Mouse (Mus musculus) ZHBTc4 (cell line): ENCODE measurements around the gene Serpinc1.
"Not testable (repeated sequence)": the region's sequence is repeated elsewhere in the genome, so short reads cannot be mapped to it uniquely, and the experiment has no call there.

Source experiments
- DNase-seq: peaks from one replicate; pipeline ENCODE4 v3.0.0-alpha.2; 2011; ENCODE audit warnings: low read depth, low spot score

The Serpinc1 gene

DNA sequence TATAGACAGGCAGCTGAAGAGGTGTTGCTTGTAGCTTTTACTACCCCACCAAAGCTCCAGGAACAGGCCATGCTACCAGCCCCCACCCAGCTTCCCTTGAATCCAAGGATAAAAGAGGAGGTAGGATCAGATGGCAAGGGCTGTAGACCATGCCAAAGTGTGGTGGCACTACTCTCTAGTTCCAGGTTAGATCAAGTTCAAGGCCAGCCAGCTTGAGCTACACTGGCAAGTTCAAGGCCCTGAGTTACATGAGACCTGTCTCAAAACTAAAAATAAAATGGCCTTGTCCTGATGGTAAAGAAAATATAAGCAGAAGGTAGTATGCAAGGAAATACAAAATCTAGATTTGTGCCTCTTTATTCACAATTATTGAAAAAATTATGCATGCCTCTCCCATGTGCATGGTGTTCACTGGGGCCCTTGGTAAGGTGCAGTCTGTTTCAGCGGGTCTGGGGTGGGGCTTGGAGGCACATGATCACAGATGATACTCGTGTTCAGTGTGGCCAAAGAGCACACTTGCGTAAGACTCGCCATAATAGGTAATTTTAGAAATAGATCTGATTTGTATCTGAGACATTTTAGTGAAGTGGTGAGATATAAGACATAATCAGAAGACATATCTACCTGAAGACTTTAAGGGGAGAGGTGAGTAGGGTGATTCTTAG lies at the start of gene Serpinc1:
TSS of gene Serpinc1 (plus strand) at position 515 of the 665 bp plus-strand sequence.
- DNase-seq: no peak

DNA sequence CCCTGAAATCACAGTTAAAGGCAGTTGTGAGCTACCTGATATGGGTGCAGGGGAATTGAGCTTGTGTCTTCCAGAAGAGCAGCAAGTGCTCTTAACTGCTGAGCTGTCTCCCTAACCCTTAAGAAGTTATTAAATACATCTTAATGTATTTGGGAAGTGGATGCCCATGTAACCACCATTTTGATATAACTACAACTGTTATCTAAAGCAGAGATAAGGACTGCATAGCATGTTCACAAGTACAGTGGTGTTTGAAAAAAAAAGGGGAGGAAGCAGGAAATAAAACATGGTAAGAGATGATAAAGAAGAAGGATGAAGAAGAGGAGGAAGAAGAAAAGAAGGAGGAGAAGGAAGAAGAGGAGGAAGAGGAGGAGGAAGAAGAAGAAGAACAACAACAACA lies 47.1 kb upstream of the Serpinc1 start:
- no peak for DNase-seq

DNA sequence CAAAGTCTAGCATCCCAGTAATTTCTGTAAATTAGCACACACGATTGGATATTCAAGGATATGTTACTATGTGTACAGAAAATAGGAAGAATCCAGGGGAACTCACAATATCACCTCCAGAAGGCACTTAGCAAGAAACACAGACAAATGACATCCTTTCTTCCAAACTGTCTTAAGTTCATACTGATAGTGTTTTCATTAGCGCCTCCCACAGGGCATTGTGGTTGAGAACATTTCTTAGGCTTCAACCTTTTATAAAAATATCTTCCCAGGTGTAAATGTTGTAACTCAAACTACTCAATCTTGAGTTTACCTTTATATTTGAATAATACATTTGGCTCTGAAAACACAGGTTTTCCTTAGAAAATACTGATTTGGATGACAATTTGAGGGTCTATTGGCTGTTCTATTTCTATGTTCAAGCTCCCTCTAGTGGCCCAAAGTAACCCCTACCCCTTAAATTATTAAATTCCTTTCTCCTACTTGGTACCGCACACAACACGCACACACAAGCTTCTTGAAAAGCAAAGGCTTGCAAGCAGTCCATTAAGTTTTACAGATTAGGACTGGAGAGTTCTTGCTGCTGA lies 44.4 kb upstream of the Serpinc1 start:
- DNase-seq: peak; percentile 55

DNA sequence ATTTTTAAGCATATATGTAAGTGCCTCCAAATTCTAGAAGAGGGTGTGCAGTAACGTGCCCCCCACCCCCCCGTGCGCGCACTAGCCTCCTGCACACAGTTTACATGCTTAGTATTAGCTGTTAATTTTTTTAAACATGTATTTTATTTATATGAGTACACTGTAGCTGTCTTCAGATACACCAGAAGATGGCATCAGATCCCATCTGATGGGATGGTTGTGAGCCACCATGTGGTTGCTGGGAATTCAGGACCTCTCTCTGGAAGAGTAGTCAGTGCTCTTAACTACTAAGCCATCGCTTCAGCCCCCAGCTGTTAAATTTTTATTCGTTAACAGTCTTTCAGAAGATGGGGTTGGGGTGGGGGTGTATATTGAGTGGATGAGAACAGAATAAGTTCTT lies 42.8 kb upstream of the Serpinc1 start:
- DNase-seq: peak; percentile 15

DNA sequence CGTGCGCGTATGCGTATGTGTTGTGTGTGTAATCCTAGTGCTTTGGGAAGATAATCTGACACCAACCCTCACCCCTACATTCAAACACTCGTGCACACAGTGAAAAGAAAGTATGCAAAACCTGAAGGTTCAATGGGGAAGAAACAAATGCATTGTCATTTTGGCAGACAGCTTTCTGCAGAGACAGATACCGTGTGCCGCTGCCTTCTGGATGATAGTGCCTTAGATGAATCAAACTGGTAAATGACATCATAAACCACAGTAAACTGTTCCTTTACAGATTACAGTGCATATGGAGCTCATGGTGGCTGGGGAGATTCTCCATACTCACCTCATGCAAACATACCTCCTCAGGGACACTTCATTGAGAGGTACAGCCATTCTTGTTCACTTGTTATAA lies 15.2 kb upstream of the Serpinc1 start:
- no peak for DNase-seq

DNA sequence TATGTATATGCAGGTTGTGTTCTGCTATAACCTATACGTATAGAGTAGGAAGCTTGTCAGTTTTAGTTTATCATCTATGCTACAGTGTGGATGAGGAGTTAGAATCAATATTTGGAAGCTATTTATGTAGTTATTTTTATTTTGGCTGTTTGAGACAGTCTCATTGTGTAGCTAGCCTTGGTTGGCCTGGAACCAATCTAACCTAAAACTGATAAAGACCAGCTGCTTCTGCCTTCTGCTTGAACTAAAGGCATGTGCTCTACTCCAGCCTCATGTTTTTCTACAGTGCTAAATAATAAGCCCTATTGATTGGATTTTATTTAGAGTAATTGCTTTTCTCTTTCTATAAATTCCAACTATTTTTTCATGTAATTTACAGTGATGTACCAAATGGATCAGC lies 11.1 kb upstream of the Serpinc1 start:
- no peak for DNase-seq

DNA sequence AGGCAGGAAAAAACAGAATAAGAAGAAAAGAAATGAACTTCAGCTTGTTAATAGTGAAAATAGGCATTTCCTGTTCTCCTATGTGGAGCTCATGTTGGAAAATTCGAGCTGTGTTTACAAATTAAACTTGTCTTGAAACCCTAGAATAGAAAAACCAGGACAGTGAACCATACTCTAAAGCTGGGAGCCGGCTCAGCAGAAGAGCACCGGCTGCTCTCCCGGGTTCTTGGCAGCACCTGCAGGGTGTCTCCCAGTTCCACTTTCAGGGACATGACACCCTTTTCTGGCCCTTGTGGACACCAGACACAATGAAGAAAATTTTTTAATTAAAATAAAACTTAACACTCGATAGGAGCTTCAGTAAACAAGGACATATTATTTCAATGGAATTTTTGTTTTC lies 9.7 kb upstream of the Serpinc1 start:
- DNase-seq: no peak

DNA sequence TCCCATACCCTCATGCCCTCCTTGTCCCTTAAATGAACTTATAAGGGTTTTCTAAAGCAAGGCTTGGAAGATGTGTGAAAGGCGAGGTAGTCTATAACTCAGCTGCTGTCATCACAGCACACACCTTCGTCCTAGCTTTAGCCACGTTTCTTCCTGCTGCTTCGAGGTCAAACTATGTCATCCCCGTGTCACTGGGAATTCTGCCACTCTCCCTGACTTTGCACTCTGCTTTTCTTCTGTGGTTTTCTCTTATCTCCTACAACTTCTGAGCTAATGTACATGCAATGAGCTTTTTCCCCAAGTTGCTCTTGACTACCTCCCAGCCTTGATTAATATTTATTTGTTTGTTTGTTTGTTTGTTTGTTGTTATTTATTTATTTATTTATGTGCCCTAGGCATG lies 1.6 kb downstream of the Serpinc1 start:
- no peak for DNase-seq

DNA sequence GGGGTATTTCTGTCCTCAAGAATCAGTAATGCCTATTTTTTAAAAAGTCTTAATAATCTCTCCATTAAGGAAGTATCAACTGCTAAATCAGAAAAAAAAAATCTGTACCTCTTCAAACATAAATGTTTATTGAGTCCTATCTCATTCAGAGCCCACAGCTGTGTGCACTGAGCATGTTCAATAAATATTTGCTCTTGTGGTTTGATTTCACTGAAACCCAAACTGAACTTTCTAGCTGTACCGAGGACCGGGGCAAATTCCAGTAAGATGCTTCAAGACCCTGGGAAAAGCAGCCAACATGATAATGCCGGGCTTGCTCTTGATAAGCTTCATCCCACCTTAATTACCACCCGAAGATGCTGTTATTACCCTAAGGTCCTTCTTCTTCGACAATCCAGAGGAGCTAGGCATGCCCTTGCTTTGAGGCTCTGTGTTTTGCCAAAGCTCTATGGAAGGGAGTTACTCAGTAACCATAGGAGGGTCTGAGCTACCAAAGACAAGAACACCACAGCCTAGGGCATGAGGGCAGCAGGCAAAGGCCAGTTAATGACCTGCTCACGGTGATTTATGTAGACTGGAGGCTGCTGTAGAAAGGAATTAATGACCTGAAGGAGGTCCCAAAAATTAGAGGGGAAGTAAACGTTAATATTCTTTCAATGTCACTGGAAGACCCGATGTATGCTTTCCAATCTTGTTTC lies 2.3 kb downstream of the Serpinc1 start:
- no peak for DNase-seq

DNA sequence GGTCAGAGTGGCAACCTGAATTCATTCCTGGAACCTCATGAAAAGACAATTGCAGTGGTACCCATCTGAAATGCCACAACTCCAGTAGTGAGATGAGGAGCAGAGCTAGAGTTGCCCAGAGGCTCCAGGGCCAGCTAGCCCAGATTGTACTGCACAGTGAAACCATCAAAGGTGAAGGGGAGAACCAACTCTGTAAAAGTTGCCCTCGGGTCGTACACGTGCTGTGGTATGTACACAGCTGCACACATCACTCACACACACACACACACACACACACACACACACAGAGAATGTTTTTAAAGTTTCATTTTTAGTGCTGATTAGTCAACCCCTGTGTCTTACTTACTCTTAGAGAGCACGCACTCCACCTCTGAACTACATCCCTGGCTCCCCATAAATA lies 3.0 kb downstream of the Serpinc1 start:
- no peak for DNase-seq

DNA sequence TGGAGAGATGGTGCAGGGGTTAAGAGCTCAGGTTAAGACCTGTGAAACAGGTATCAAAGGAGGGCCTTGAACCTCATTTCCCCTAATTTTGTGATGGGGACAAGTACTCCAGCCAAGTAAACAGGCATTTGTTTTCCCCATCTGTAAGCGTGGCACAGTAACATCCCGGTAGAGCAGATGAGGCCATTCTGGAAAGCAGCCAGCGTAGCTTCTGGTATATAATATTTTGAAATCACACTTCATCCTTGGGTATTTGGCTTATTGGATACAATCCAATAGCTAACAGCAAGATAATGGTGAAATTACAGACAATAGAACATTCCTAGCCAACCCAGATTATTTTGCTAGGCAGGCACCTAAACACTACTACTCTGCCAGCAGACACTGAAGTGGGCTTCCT lies 4.5 kb downstream of the Serpinc1 start:
- DNase-seq: no peak

DNA sequence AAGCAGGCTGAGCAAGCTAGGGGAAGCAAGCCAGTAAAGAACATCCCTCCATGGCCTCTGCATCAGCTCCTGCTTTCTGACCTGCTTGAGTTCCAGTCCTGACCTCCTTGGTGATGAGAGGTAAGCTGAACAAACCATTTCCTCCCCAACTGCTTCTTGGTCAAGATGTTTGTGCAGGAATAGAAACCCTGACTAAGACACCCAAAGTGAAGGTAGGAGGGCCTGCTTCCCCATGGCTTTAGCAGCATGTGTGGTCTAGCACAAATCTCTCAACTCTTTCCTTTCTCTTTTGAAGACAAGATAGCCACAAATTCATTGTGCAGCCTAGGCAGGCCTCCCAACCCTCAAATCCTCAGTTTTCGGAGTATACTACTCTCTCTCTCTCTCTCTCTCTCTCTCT lies 6.3 kb downstream of the Serpinc1 start:
- not testable (repeated sequence) for DNase-seq

DNA sequence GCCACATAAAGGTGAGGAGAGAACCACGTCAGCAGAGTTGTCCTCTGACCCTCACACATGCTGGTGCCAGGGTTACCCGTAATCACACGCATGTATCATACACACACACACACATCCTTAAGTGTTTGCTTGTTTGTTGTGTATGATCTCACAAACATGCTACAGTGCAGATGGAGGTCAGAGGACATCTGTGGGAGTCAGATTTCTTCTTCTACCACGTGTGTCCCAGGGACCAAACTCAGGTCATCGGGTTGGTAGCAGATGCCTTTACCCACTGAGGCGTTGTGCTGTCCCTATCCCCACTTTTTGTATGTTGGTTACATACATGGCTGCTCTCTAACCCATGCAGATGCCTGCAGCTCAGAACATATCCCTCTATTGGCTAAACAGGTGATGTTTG lies 7.1 kb downstream of the Serpinc1 start:
- no peak for DNase-seq

DNA sequence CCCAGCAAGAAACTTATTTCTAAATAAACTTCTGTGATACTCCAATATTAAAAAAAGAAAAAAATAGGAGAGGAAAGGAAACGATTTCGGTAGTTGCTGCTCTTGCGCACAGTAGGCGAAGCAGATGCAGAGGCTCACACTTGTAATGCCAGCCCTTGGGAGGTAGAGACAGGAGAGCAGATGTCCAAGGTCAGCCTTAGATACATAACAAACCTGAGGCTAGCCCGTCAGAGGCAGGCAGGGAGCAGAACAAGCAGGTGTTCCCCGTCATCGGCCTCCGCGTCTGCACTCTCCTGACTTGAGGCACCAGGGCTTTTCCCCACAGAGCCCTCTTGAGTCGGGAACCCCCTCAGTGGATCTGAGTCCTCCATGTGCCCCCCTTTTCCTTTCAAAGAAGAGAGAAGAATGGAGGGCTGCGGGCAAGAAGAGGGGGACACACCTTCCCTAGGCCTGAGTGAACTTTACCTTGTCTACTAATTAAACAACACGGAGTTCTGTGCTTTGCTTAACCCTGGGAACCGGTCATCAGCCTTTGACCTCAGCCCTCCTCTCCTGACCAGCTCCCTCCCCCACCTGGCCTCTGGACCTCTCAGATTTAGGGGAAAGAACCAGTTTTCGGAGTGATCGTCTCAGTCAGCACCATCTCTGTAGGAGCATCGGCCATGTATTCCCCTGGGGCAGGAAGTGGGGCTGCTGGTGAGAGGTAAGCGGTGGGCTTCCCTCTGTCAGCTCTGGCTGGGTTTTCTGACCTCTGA lies 8.7 kb downstream of the Serpinc1 start:
- DNase-seq: no peak

DNA sequence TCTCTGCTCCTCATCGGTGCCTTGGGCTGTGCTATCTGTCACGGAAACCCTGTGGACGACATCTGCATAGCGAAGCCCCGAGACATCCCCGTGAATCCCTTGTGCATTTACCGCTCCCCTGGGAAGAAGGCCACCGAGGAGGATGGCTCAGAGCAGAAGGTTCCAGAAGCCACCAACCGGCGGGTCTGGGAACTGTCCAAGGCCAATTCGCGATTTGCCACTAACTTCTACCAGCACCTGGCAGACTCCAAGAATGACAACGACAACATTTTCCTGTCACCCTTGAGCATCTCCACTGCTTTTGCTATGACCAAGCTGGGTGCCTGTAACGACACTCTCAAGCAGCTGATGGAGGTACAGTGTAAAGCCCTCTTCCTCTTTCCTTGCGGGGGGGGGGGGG lies 11.0 kb downstream of the Serpinc1 start:
- peak; percentile 51 for DNase-seq

DNA sequence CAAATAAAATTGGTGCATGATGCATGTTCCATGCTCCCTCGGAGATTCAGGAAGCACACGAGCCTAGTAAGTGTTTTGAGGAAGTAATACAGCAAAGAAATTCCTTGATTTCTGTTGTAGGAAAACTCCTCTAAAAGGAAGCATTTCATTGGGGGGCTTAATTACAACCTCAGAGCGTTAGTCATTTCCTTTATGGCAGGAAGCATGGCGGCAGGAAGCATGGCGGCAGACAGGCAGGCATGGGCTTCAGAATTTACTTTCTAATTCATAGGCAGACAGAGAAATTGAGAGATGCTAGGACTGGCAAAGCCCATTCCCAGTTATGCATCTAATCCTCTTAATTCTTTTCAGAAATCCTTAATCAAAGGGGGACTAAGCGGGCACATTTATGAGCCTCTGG lies 15.5 kb downstream of the Serpinc1 start:
- DNase-seq: no peak

DNA sequence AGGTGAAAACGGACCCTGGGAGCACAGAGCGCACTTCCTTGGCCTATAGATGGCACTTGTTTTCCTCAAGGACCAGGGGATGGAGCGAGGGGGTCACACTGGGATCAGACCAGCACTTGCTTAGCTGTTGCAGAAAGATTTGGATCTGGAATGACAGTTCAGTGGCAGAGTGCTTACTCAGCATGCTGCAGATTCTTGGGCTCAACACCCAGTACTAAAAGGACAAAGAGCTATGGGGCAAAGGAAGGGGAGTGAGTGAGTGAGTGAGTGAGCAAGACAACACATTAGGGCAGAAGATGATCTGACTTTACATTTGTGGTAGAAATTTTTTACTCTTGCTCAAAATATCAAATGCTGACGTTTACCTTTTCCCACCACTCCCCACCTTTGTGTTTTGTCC lies 26.6 kb downstream of the Serpinc1 start:
- no peak for DNase-seq

DNA sequence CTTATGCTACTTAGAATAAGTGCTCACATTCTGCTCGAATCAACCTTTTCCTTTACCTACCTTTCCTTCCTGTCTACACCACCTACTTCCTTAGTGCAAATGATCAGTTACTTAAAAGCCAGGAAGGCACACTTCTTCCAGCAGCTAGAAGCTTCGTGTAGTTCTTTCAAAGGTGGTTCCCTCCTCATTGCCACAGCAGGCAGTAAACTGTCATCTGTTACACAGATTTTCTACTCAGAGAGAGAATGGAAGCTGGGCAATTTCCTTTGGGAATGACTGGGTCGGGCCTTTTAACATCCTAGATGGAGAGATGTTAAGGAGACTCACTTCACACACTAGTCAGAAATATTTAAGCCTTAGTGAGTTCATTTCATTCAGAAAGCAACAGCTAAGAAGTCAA lies 27.1 kb downstream of the Serpinc1 start:
- peak; percentile 61 for DNase-seq

DNA sequence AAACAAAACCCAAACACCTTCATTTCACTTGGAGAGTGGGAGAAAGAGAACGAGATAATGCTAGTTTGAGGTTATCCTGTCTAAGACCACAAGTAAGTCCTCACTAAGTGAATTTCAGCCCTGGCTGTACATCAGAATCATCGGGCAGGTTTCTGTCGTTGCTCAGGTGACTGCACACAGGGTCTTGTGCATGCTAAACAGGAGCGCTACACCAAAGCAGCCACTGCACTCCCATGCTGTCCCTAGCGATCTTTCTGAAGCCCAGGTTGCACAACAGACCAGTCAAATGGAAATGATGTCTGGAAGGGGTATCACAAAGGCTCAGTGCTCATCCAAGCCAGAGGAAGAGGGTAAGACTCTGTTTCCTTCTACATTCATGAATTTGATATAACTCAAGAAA lies 28.1 kb downstream of the Serpinc1 start:
- DNase-seq: peak; percentile 32

DNA sequence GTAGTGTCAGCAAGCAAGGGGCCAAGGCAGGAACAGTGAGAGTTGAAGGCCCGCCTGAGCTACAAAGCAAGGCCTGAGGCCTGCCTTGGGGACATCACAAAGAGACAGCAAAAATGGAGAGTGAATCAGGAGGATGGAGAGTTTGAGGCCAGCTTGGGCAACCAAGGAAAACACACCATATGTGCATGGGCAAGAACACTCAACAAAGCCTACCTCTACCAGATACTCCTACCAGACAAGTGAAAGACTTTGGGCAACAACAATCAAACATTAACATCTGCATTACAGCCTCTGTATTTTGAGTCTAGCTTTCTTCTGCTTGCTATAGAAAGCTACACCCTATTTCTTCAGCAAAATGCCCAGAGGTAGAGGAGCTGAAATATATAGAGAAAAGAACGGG lies 29.7 kb downstream of the Serpinc1 start:
- no peak for DNase-seq

DNA sequence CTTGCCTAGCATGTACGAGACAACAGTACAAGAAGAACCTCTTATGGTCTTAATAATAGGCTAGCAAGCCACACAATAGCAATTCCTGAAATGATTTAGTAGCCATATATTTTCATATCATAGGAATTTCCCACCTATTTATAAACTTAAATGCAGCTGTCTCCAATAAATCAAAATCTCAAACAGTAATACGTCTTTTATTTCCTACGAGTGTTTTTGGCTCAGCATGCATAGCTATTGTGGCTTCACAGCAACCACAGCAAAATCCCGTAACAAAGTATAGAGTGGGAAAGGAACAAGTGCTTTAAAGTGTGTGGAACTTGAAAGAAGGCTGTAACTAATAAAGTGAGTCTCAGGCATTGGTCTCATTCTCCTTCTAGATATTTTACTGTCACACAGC lies 32.1 kb downstream of the Serpinc1 start:
- DNase-seq: no peak

DNA sequence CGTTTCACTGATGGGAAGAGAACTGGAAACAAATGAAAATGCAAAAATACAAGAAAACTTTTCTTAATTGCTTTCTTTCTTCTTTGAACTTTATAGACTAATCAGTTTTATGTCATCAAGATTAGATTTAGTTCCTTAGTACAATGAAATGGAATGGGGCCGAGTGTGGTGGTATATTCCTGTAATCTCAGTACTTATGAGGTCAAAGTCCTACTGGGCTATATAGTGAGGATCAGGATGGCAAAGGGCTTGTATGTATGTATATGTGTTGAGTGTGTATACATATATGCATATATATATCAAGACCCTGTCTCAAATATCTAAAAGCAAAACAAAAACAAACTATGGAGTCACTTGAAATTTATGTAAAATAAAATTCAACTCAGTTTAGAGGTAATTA lies 38.0 kb downstream of the Serpinc1 start:
- no peak for DNase-seq

DNA sequence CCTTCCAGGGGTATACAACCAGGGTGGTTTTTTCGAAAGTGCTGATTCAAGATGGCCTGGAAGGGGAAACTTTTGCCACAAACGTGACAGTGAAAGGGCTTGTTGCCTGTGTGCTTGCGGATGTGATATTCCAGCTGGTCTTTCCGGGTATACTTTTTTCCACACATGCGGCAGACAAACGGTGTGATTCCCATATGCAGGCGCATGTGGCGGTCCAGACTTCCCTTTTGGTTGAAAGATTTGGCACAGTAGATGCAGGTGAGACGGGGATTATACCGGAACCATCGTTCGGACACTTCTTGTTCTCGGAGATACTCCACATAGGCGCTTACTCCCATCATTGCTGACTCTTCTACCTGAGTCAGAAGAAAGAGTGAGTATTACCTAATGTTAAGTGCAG lies 41.7 kb downstream of the Serpinc1 start:
- DNase-seq: no peak
